Mouse (Mus musculus) kidney, adult 18-20 months (tissue): ENCODE measurements around the gene Iqcf3.
"Not testable (repeated sequence)": the region's sequence is repeated elsewhere in the genome, so short reads cannot be mapped to it uniquely, and the experiment has no call there.

Experiments used
- DNase-seq: peaks from one replicate; pipeline ENCODE4 v3.0.0; 2021

Gene Iqcf3

DNA sequence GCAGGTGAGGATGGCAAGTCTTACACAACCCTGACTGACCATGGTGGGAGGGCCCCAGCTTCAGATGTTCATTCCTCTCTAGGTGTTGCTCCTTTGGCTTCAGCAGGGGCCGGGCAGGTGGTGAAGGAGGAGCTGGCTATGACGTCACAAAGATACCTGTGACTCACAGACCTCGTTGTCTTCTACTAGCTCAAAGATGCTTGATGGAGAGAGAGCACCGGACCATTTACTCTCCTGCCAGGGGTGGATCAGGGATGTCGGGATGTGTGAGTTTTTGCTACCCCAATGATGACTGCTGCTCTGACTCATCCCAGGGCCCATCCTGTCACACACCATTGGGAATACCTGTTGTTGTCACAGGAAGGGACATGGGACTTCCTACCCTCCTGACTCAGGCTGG, at the start of gene Iqcf3:
Iqcf3 (minus strand) TSS at position 101 of the 400 bp plus-strand sequence.
- no peak for DNase-seq

DNA sequence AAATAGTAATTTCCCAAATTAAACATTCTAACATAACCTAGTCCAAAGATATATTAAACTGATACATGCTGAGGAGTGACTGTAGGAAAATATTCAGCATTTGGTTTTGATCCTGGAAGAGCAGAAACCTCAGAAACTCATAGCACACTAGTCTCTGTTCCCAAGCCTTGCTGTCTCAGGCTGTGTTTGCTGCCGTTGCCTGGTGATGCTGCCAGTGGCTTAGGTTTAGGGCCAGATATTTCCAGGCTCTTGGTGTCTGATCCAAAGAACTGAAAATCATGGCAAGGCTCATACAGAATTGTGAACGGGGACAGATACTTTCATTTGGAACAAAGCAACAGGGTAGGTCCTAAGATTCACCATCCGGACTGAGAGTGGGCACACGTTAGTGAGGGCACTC, 49.3 kb upstream of the Iqcf3 start:
- no peak for DNase-seq

DNA sequence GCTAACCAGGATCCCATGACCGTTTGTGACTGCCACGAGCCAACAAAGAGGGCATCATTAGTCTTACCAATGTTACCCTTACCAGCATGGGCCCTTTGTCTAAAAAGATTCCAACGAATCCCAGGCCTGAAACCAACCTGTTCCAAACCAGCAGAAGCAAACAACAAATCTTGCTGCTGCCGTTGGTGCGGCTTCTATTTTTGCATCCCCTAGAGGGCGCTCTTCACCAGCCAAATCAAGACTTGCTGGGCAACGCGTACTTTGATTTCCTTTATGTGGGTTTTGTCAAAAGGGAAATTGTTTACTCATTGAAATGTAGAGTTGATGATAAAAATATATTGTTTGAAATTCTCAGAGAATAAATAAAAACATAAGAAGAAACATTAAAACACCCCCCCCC, 39.1 kb upstream of the Iqcf3 start:
- peak; percentile 31 for DNase-seq

DNA sequence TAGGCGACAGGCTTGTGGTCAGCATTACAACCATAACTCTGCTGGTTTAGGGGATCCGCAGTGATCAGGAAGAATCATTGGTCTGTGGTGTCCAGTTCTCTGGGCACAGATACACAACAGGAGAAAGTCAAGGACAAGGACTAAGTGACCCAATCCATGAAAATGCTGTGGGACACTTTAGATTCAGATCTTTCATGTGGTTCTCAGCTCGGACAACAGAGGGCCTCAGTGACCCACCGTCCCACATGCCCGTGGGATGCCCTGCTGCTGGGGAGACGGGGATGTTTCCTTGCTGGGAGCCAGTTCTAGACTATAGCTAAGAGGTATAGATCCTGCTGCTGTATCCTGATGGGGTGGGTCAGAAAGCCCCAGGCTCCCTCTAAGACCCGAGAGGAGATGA, 37.0 kb upstream of the Iqcf3 start:
- no peak for DNase-seq

DNA sequence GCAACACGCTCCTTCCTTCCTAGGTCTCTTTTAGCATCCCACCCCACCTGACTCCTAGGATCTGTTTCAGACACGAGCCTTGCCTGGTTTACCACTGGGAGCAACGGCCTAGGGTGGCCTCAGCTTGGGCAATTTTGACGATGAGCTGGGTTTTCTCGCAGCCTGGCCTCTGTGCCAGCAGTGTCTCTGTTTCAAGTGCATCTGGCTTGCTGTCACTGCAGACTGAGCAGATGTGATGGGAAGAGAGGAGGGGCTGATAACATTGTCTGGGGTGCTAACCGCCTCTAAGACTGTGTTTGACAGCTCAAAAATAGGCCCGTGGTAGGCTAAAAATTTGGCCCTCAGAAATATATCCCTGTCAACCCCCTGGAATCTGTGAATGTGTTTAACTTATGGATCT, 34.4 kb upstream of the Iqcf3 start:
- no peak for DNase-seq

DNA sequence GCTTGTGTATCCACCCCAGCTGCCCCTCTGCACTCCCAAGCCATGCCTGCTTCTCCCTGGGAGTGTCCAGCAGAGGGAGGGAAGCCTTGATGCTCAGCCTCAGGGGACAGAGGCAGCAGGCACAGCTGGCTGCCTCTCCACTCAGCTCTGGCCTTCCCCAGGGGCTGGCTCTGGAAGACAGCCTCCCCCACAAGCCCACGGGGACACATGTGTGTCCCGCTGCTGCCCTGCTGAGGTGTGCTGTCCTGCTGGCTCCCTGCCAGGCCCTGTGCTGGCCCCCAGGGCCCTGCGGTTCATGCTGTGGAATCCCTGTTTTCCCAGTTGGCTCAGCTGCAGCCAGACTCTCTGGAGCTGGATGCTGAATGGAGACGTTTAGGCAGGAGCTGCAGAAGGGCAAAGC, 34.0 kb upstream of the Iqcf3 start:
- DNase-seq, result not testable (repeated sequence)

DNA sequence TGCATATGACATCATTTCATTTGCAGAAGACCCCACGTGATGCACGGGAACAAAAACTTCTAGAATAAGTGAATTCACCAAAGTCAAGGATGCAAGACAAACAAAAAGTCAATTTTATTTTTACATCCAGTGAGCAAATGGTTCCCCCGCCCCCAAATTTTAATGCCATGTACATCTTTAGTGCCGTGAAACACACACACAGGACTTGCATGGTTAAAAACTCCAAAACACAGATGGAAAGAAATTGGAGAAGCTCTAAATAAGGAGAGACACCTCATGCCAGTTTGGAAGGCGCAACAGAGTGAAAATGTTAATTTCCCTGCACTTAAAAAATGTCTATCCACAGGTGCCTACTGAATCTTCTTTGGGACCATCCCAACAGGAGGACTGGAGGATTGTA, 30.7 kb upstream of the Iqcf3 start:
- DNase-seq, result no peak

DNA sequence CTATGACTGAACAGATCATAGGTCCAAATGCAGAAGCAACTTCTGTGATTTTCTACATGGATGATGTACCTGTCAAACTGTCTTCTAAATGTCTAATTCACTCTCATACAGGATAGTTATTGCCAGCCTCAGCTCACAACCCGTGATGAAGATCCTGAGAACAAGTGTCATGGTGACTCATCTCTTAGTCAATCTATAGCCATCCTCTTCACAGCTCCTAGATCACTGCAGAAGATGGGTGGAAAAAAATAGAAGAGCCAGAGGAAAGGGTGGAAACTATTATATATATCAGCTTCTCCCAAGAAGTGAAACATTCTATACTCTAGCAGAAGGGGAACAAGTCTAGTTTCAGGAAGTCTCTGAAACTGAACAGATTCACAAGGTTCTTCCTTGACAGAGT, 21.1 kb upstream of the Iqcf3 start:
- DNase-seq, result no peak

DNA sequence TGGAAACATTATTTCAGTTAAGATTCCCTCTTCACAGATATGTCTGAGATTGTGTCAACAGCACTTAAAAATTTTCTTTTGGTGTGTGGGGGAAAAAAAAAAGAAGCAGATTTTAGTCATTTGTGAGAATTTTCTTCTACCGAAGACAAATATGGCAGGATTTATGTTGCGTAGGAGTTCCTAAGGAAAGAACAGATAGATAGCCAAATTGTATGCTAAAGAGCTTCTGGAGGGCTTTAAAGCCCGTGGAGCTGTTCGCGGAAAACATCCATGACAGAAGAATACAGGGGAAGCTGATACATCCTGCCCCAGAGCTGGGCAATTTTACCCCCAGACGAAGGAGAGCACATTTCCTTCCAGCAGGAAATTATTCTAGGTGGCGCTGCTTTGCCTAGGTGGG, 18.6 kb upstream of the Iqcf3 start:
- no peak for DNase-seq

DNA sequence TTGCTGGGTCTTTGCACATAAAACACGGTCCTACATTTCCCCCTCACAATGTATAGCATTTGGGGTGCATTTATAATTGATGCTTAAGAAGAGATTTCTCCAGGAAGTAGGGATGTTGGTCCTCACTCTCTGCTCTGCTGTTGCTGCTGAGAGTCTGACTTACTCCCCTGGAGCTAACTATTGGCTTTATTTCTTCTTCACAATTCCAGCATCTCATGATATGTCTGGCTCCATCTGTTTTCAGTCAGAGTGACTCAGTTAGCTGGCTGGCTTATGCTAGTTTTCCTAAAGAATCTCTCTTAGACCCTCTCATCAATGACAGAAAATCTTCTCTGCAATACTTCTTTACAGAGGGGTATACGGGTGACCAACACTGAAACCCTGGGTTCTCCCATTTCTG, 14.7 kb upstream of the Iqcf3 start:
- DNase-seq, result no peak

DNA sequence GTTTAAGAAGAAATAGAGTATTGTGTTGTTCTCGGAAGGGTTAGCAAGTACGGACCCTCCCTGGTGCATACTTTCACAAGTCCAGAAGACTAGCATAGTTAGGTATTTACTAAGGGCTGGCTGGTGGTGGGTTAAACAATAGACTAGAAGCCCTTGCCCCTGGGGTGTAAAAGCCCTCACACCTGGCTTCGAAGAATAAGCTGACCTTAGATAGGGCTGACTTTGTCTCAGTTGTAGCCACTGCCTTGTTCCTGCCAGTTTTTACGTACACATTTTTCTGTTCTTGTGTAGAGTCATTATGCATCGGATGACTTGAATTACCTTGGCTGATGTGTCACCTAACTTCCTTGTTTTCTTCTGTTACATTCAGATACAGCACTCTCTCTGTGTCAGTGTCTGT, 11.9 kb upstream of the Iqcf3 start:
- no peak for DNase-seq

DNA sequence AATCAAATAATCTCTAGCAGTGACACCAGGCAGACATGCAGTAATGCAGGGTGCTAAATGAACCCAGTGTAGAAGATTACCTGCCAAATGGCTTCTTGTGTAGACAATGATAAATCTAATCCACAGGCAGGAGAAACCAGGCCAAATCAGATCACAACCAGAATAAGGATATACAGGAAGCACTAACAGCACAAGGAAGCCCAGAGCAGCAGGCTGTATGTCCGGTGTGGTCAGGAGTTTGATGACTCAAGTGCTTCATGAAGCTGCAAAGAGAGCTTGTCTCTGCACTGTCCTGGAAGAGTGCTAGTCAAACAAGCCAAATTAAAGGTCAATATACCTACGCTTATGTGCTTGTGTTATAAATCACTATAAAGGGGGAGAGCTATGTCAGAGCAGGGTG, 10.8 kb upstream of the Iqcf3 start:
- no peak for DNase-seq

DNA sequence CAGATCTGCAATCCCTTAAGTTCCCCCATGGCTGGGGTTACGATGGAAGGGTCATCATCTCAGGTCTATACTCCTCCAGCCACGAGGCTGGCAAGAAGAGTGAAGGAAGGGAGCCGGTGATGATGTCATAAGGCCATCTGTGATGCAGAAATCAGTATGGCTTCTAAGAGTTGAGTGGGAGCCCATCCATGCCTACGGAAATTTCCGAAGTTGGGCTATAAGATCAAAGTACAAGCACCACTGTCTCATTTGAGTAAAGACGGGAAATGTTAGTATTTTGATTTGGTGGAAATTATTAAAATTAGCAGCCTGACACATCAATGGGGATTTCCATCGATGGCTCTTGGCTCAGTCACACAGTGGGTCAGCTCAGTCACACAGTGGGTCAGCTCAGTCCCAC, 9.5 kb upstream of the Iqcf3 start, which contains the start of gene Iqcf4:
Iqcf4 (minus strand) TSS at position 101 of the 400 bp plus-strand sequence.
- no peak for DNase-seq

DNA sequence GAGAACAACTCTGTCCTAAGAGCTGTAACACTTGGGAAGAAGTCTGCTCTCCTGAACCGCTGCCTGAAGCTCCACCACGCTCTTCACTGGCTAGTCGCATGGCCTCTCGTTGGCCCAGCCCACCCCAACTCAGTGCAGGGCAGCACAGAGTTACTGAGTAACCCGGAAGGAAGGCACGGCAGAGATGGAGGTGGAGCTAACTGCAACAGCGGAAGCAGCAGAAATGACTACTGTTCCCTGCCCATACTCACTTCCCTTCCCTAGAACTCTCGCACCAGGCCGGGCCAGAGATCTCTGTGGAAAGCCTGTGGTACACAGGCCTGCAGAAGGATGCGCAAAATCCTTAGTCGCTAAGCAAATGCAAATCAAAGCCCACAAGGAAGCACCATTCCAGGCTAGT, 5.0 kb upstream of the Iqcf3 start:
- DNase-seq, result peak; percentile 28

DNA sequence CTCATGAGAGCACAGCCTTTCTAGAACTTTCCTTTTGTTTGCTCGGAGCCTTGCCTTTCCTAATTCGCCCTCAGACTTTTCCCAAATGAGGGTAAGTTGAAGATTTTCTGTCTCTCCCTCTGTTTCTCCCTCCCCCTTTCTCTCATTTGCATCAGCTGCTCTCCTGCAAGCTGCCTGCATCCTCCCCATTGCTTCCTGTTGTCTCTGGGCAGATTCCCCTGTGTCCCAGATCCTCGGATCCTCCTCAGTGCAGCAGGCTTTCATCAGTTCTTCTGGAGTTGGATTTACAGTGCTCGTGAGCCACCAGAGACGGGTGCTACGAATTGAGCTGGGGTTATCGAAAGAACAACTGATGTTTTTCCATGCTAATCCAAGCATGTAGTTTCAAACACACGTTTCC, 2.6 kb upstream of the Iqcf3 start:
- DNase-seq, result no peak

DNA sequence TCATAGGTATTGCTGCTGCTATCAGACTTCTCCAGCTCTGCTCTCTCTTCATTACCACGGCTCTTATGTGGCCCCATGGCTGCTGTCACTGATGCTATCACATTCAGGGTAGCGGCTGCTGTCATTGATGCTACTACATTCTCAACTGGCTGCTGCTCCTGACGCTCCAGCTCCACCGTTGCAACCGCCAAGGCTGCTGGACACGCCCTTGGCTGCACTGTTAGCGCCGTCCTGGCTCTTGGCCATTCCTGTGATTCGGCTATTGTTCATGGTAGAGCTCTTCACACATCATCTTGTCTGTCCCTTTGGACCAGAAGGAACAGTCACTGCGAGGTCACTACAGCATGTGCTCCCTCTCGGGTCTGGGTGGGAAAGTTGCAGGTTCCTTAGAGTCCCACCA, 860 bp upstream of the Iqcf3 start:
- DNase-seq, result no peak

DNA sequence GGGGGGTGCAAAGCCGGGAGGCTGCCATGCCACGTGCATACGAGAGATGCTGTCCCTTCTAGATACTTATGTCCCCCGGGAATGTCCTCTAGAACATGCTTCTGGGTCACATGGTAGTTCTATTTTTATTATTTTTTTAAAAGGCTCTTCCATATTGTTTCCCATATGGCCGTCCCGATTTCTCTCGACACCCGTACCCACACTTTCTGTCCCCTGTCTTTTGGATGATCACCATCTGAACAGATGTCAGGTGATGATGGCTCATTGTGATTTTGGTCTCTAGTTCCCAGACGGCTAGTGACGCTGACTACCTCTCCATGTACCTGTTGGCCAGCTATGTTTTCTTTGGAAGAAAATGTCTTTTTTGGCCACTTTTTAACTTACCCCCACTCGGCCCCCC, 26.5 kb downstream of the Iqcf3 start:
- no peak for DNase-seq

DNA sequence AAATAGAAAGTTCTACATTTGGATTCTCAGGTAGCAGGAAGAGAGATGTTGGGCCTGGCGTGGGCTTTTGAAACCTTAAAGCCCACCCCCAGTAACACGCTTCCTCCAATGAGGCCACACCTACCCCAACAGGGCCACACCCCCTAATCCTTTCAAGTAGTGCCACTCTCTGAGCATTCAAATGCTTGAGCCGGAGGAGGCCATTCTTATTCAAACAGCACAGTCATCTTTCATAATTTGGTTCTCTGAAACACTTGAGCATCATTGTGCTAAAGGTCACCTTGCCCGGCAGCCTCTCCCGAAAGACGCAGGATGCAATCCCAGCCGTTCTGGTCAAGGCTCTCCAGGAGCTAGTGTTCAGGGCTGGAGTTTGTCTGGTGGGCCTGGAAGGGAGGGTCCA, 27.1 kb downstream of the Iqcf3 start:
- no peak for DNase-seq

DNA sequence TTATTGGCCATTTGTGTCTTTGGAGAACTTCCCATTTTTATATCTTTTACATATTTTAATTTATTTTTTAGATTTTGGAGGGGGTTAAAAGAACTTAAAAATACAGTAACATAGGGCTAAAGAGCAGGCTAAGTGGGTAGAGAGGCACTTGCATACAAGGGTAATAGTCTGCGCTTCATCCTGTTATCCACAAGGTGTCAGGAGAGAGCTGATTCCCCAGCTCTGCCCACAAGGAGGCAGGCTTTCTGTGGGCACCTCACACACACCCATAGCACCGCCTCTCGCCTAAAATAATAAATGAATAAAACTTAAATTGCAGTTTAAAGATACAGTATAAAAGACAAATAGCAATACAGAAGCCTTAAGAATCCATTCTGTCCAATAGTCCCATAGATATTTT, 29.6 kb downstream of the Iqcf3 start:
- no peak for DNase-seq

DNA sequence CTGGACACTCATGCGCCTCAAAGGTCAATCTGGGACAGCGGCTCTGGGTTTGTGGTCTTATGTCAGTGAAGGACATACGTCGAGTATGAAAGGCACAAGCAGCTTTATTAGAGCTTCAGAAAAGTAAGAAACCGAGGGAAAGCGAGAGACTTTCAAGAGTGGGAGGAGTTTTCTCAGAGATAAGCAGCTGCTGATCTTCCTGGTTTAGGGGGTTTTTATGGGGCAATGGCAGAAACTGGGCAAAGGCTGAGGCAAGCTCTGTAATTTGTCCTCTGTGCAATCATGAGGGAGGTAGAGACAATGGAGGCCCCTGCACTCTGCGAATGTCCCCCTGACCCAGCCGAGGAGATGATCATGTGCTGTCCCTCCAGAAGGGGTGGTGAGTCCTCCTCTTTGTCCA, 41.5 kb downstream of the Iqcf3 start:
- no peak for DNase-seq

DNA sequence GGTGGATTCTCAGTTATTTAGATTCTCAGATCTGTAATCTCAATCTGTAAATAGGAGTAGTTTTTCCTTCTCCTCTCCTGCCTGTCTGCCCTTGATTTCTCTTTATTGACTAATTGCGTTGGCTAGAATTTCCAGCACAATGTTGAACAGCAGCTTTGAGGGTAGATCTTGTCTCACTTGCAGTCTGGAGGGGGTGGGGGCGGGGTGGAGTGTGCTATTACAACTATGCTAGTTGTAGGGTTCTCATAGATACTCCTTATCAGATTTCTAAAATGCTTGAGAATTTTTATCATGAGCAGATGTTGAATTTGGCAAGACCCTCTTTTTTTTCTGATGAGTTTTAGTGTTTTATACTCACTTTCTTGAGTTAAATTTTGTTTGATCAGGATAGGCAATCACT, 42.0 kb downstream of the Iqcf3 start:
- no peak for DNase-seq

DNA sequence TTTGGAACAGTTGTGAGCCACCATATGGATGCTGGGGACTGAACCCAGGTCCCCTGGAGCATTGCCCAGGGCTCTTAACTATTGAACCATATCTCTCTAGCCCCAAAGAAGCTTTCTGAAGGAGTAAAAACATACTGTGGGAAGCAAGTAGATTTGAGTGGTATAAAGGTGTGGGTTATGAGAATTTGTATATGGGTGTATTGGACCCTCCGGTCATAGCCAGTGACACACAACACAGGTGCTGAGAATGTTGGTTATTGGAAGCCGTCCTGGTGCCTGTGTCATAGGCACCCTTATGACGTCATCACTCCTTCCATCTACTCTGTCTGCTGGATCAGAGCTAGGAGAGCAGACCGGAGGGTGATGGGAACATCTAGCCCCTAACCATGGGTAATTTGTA, 47.2 kb downstream of the Iqcf3 start, which contains the start of gene Iqcf5:
Iqcf5 (plus strand) TSS at position 301 of the 400 bp plus-strand sequence.
- no peak for DNase-seq

DNA sequence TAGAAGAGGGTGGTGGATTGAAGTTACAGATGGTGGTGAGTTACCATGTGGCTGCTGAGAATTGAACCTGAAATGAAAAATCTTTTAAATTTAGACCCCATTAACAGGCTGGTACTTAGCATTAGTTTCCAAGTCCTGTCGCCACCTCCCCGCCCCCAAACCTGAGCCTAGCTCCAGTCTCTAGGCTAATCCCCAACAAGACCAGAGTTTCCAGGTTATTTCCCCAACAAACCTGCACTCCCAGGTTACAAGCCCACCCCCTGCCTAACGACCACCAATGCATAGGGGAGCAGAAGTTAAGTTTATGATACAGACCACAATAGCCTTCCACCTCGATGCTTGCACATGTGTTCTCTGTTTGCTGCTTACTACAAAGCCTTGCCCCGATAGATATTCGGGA, 47.9 kb downstream of the Iqcf3 start:
- DNase-seq, result no peak

DNA sequence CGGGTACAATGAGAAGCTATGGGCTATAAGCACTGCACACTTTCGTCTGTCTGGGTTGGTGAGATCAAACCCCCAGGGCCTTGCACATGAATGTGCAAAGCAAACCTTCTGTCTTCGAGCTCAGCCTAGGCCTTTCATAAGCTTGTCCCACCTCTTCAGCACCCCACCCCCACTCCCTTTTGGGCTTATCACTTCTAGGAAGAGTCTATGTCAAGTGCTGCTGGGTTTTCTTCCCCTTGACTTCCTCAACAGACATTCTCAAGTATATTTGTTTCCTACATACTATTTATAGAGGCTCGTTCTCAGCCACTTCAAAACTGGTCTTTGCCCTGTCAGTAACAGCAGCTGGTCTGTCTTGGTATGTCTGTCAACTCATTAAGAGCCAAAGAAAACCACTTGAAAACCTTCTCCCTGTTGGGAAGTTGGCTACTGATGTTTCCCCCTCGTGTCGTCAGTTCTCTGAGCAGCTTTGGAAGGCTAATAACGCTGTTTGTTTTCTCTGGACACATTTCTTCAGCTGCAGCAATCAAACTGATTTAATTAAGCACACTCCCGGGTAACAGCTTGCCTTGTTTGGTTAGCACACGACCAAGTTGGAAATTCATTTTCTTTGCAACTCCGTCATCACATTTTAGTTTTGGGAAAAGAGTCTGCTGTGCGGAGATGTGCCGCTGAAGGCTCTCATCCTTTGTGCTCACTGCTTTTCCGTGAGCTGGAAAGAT, 48.5 kb downstream of the Iqcf3 start:
- DNase-seq, result no peak

DNA sequence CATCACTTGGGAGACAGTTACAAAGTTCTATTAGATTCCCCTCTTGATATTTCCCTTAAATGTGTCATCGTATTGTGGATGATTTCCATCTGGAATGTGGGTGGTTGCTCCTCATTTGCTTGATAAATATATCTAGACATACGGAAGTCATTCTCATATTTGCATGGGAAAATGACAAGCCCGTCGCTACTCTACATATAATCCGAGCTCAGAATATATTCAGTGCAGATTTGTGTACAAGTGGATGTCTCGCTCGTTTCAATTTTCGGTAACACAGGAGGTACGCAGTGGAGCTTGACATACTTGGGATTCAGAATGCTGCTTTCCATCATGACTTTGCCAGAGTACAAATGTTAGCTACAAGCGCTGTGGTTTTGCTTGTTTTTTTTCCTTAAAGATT, 52.1 kb downstream of the Iqcf3 start:
- no peak for DNase-seq
